Mouse (Mus musculus) intestine, embryonic 14.5 days (tissue): ENCODE measurements around the gene Asns. TPM values are rescaled to one million over a fixed set of nuclear protein-coding genes. Genes with fewer than 3 reads are reported as not detected.
"Not testable (repeated sequence)": the region's sequence is repeated elsewhere in the genome, so short reads cannot be mapped to it uniquely, and the experiment has no call there.

Experiments
- ATAC-seq: fragments of 200-750 bp; cut with Nextera tagmentation; replicated peaks from 2 replicates; pipeline ENCODE4 v1.8.0; 2017; ENCODE audit warnings: low read depth, moderate number of reproducible peaks, moderate TSS enrichment, moderate library complexity; ENCODE audit not compliant: low FRiP score, low TSS enrichment
- DNase-seq: peaks from one replicate; pipeline ENCODE4 v3.0.0-alpha.2; 2018; ENCODE audit warnings: low spot score
- H3K27ac ChIP-seq: fragments of 300-500 bp; sonication (generic); 2 replicates; pipeline ENCODE4 v1.5.1; 2014; ENCODE audit warnings: low read depth, mild to moderate bottlenecking, control low read depth
- H3K27me3 ChIP-seq: fragments of 300-500 bp; sonication (generic); replicated peaks from 2 replicates; pipeline ENCODE4 v1.6.1; 2014; ENCODE audit warnings: low read length, control low read depth; ENCODE audit not compliant: control insufficient read depth, insufficient read depth
- H3K36me3 ChIP-seq: fragments of 300-500 bp; sonication (generic); 2 replicates; pipeline ENCODE4 v1.6.1; 2014; ENCODE audit warnings: low read length, control low read depth; ENCODE audit not compliant: control insufficient read depth, insufficient read depth
- H3K4me1 ChIP-seq: fragments of 300-500 bp; sonication (generic); replicated peaks from 2 replicates; pipeline ENCODE4 v1.6.1; 2014; ENCODE audit warnings: low read length, control low read depth, mixed read lengths; ENCODE audit not compliant: control insufficient read depth, insufficient read depth
- H3K4me2 ChIP-seq: fragments of 300-500 bp; sonication (generic); 2 replicates; pipeline ENCODE4 v1.6.1; 2014; ENCODE audit warnings: low read length
- H3K4me3 ChIP-seq: fragments of 300-500 bp; sonication (generic); 2 replicates; pipeline ENCODE4 v1.5.1; 2014; ENCODE audit warnings: low read depth, low read length, control low read depth, mixed read lengths
- H3K9ac ChIP-seq: fragments of 300-500 bp; sonication (generic); 2 replicates; pipeline ENCODE4 v1.6.1; 2014; ENCODE audit warnings: mild to moderate bottlenecking, low read length
- H3K9me3 ChIP-seq: fragments of 300-500 bp; sonication (generic); 2 replicates; pipeline ENCODE4 v1.6.1; 2016; ENCODE audit warnings: low read length, control low read depth; ENCODE audit not compliant: control insufficient read depth
- WGBS: fragments of 180-500 bp; shearing (Covaris S2); extraction: QIAGEN DNeasy Blood & Tissue Kit; methylation state at CpG from one replicate; pipeline ENCODE4 v1.1.7; 2014; 5-methylcytosine and 5-hydroxymethylcytosine counted together
- polyA plus RNA-seq: library from polyadenylated mRNA; unstranded; fragments of >200 nt; fragmentation: Nextera tagmentation; extraction: Ambion mirVana; gene quantifications from 2 replicates; pipeline ENCODE4 v1.2.1, GENCODE M21; 2014

Gene Asns
- polyA plus RNA-seq, 1 experiment from 2014 or later: 89.0 TPM

DNA sequence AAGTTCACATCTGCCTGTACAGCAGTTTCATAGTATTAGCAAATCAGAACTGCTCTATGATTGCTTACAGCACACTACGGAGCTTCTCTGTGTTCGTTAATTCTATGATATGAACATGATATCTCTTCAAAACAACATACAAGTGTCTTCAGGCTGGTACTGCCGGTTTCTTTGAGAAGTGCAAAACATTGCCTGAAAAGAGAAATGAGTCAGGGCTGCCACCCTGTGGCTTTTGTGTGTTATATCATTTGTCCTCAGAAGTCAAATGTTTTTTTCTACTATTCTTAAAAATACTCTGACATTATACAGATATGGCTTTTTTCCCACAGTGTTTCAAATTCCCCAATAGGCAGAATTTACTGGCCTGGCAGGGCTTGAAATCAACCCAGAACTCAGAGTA lies 22.5 kb downstream of the Asns start:
- Histone ChIP-seq H3K27ac (no peak overlapping the region), H3K4me1 (no peaks in the 10 kb centered on the region), H3K27me3 (no peaks in the 10 kb centered on the region), H3K36me3 (0 out of 2 replicates have a peak, but pooled peaks cover 8% of the 10 kb centered on the region), H3K4me2 (no peak overlapping the region), H3K9me3 (no peaks in the 10 kb centered on the region), H3K9ac (no peak overlapping the region), H3K4me3 (no peak overlapping the region)
- ATAC-seq: no peak
- no peak for DNase-seq
- 58% methylated on average over 3 of the region's 3 CpGs for WGBS

DNA sequence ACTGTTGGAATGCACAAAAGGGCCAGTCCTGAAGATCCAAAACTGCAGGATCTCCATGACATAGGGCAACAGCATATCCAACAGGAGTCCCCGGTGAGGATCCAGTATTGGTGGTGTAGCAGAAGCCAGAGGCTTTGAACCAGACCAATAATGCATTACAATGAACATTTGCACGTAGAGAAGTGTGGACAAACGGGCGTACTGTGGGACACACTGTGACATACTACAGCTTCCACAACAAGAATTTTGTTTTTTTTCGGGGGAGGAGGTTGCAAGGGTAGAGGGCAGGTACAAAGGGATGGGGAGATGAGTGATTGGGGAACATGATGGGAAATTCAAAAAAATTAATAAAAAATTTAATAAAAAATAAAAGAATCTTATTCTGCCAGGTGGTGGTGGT lies 23.3 kb downstream of the Asns start:
- no peaks in the 10 kb centered on the region for H3K9me3 ChIP-seq
- H3K4me1 ChIP-seq: no peaks in the 10 kb centered on the region
- H3K4me2 ChIP-seq: no peak overlapping the region
- H3K27ac ChIP-seq: no peak overlapping the region
- no peaks in the 10 kb centered on the region for H3K27me3 ChIP-seq
- H3K36me3 ChIP-seq: no peaks in the 10 kb centered on the region
- H3K4me3 ChIP-seq: no peak overlapping the region
- ATAC-seq (no peak), DNase-seq (no peak)
- 86% methylated on average over 5 of the region's 5 CpGs for WGBS
- no peak overlapping the region for H3K9ac ChIP-seq

DNA sequence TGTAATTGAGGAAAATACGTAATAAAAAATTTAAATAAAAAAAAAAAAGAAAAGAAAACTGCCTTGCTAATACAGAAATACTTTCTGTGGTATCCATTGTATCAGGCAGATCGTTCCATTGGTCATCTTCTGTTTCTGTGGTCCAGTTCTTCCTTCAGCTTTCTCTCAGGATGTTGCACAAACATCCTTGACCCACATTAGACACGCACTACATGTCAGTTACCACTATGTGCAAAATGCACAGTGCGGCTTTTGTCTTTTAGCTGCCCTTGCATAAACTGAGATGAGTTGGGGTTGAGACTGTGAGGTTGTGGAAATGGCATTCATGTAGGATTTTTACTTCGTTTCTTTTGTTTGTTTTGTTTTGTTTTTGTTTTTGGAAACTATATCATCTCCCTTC lies 24.7 kb downstream of the Asns start:
- Histone ChIP-seq H3K9me3 (no peaks in the 10 kb centered on the region), H3K27ac (no peak overlapping the region), H3K36me3 (no peaks in the 10 kb centered on the region), H3K4me2 (no peak overlapping the region), H3K4me1 (no peaks in the 10 kb centered on the region), H3K4me3 (no peak overlapping the region), H3K9ac (no peak overlapping the region), H3K27me3 (no peaks in the 10 kb centered on the region)
- ATAC-seq: no peak
- WGBS: 82% methylated on average over 5 of the region's 5 CpGs
- DNase-seq: no peak

DNA sequence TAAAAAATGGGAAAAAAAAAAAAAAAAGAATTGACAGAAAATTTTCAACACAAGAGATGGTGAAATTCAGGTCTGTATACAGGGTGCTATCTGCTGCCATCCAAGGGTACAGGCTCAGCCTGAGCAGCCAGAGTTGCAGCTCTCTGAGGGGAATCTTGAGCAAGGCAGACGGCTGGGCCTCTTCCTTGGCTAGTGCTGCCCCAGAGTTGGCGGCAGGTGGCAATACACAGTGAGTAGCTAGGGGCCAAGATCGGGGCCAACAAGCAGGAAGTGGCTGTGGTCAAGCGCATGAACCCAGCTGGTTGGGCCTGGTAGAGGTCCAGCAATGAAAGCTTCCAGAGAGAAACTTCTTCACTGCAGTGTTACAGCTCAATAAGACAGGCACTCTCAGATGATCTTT lies 27.2 kb downstream of the Asns start:
- DNase-seq, H3K4me2 ChIP-seq, ATAC-seq, H3K27me3 ChIP-seq, H3K9ac ChIP-seq, H3K4me1 ChIP-seq, H3K27ac ChIP-seq, H3K9me3 ChIP-seq, H3K36me3 ChIP-seq, H3K4me3 ChIP-seq: not testable (repeated sequence)
- WGBS: 100% methylated on average over 3 of the region's 4 CpGs

DNA sequence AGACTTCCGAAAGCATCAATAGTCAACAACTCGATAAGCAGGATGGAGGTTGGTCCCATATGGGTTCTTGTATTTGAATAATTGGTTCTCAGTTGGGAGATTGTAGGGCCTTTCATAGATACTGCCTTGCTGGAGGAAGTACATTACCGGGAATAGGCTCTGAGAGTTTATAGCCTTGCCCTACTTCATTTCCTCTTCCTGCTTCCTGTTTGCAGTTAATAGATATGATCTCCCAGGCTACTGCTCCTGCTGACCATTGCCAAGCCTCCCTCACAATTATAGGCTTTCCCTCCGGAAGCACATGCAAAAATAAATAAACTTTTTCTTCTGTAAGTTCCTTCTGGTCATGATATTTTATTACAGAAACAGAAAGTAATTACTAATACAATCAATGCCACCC lies 31.6 kb downstream of the Asns start:
- Histone ChIP-seq H3K27me3 (no peaks in the 10 kb centered on the region), H3K36me3 (no peaks in the 10 kb centered on the region), H3K4me1 (no peaks in the 10 kb centered on the region), H3K4me3 (no peak overlapping the region), H3K9ac (no peak overlapping the region), H3K4me2 (no peak overlapping the region), H3K9me3 (no peaks in the 10 kb centered on the region), H3K27ac (no peak overlapping the region)
- ATAC-seq (no peak), DNase-seq (no peak)
- WGBS: 67% methylated on average over 4 of the region's 4 CpGs

DNA sequence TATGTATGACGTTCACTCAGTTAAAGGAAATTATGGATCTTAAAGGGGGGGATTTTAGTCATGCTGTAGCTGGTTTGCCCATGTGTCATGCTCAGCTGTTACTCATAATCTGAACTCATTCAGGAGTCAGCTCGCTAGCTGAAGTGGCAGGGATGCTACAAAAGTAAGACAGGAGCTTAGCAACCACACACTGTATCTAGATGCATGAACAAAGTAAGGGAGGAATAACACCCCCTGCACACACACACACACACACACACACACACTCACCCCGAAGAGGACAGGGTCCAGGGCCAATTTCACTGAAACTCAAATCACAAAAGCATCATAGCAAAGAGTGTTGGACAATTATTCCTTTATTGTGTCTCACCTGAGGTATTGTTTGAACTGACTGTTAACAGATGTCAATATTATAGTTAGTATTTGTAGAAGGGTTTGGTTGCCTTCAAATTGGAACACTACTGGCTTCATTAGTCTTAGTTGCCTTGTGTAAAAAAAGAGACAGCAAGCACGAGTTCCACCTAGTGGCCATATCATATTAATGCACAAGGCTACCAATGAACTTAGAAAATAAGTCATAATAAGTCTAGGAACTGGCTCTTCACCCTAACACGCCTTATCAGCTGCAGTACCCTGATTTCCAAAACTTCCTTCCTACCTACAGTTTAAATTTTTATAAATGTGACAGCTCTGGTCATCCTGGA lies 32.5 kb downstream of the Asns start:
- ATAC-seq (no peak), DNase-seq (no peak)
- no peak overlapping the region for H3K27ac ChIP-seq
- H3K4me2 ChIP-seq: no peak overlapping the region
- 59% methylated on average over 5 of the region's 5 CpGs for WGBS
- no peaks in the 10 kb centered on the region for H3K27me3 ChIP-seq
- no peaks in the 10 kb centered on the region for H3K9me3 ChIP-seq
- H3K4me1 ChIP-seq: no peaks in the 10 kb centered on the region
- H3K36me3 ChIP-seq: no peaks in the 10 kb centered on the region
- H3K9ac ChIP-seq: no peak overlapping the region
- no peak overlapping the region for H3K4me3 ChIP-seq

DNA sequence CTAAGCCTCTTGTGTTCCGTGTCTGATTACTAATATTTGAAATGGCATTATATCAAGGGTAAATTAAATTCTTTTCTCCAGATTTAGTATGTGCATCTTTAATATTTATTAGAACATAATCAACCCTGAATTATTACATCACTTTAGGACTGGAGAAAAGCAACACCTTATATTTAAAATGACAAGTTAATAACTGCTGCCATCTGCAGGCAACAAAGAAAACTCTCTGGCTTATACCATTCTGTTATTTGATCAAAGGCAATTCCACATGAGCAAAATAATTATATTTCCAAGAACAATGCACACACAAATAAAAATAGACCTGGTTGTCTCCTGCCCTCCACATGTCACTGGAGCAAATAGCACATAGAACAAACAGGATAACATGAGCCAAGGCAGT lies 36.5 kb downstream of the Asns start:
- ATAC-seq (no peak), DNase-seq (no peak)
- 83% methylated on average over 1 of the region's 1 CpGs for WGBS
- Histone ChIP-seq H3K27ac (no peak overlapping the region), H3K36me3 (no peaks in the 10 kb centered on the region), H3K9me3 (no peaks in the 10 kb centered on the region), H3K4me3 (no peak overlapping the region), H3K4me1 (no peaks in the 10 kb centered on the region), H3K4me2 (no peak overlapping the region), H3K9ac (no peak overlapping the region), H3K27me3 (no peaks in the 10 kb centered on the region)

DNA sequence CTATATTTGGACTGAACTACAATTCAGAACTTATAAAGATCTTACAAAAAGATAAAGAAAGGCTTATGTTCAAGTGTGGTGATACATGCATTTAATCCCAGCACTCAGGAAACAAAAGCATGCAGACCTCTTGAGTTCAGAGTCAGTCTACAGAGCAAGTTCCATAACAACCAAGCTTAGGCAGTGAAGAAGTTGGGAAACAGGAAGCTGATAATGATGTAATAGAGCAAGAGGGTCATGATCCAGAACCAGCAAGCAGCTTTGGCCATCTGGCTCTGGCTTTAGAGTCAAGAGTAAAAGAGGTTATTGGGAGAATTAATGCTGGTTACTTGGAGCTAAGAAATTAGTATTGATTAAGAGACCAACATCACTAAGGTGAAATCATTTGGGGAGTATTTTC lies 44.6 kb downstream of the Asns start:
- no peaks in the 10 kb centered on the region for H3K27me3 ChIP-seq
- H3K36me3 ChIP-seq: no peaks in the 10 kb centered on the region
- DNase-seq: no peak
- no peak for ATAC-seq
- no peak overlapping the region for H3K4me3 ChIP-seq
- H3K27ac ChIP-seq: no peak overlapping the region
- H3K9ac ChIP-seq: no peak overlapping the region
- H3K4me1 ChIP-seq: no peaks in the 10 kb centered on the region
- no peaks in the 10 kb centered on the region for H3K9me3 ChIP-seq
- H3K4me2 ChIP-seq: no peak overlapping the region
